Mouse (Mus musculus) hindbrain, embryonic 13.5 days (tissue): Measurements from ENCODE around the gene Dhcr24. TPM values are rescaled to one million over a fixed set of nuclear protein-coding genes. Genes with fewer than 3 reads are reported as not detected.

Experiments used
- ATAC-seq: fragments of 200-750 bp; cut with Nextera tagmentation; 2 replicates; pipeline ENCODE4 v1.8.0; 2017; ENCODE audit warnings: moderate TSS enrichment; ENCODE audit not compliant: low FRiP score
- H3K27ac ChIP-seq: fragments of 300-500 bp; sonication (generic); 2 replicates; pipeline ENCODE4 v1.5.1; 2015; ENCODE audit warnings: inconsistent platforms, mild to moderate bottlenecking, moderate library complexity
- H3K27me3 ChIP-seq: fragments of 300-500 bp; sonication (generic); 2 replicates; pipeline ENCODE4 v1.6.1; 2015; ENCODE audit warnings: mild to moderate bottlenecking, inconsistent platforms
- H3K36me3 ChIP-seq: fragments of 300-500 bp; sonication (generic); 2 replicates; pipeline ENCODE4 v1.6.1; 2015; ENCODE audit warnings: mild to moderate bottlenecking, inconsistent platforms
- H3K4me1 ChIP-seq: fragments of 300-500 bp; sonication (generic); replicated peaks from 2 replicates; pipeline ENCODE4 v1.6.1; 2015; ENCODE audit warnings: inconsistent platforms
- H3K4me2 ChIP-seq: fragments of 300-500 bp; sonication (generic); 2 replicates; pipeline ENCODE4 v1.6.1; 2015; ENCODE audit warnings: inconsistent platforms, mild to moderate bottlenecking, moderate library complexity
- H3K4me3 ChIP-seq: fragments of 300-500 bp; sonication (generic); 2 replicates; pipeline ENCODE4 v1.5.1; 2015; ENCODE audit warnings: mild to moderate bottlenecking, inconsistent platforms
- H3K9ac ChIP-seq: fragments of 300-500 bp; sonication (generic); 2 replicates; pipeline ENCODE4 v1.6.1; 2015; ENCODE audit warnings: mild to moderate bottlenecking, inconsistent platforms
- H3K9me3 ChIP-seq: fragments of 300-500 bp; sonication (generic); 2 replicates; pipeline ENCODE4 v1.6.1; 2016; ENCODE audit warnings: inconsistent platforms
- WGBS: fragments of 180-500 bp; shearing (Covaris S2); methylation state at CpG from one replicate; pipeline ENCODE4 v1.1.7; 2015; 5-methylcytosine and 5-hydroxymethylcytosine counted together
- polyA plus RNA-seq: library from polyadenylated mRNA; unstranded; fragments of >200 nt; fragmentation: Nextera tagmentation; extraction: Ambion mirVana; gene quantifications from 2 replicates; pipeline ENCODE4 v1.2.1, GENCODE M21; 2015

The Dhcr24 gene
- 6.3 and 6.5 TPM in 2 replicates for polyA plus RNA-seq

GRCm38 (mm10) chr4:106560846-106561781, at the start of gene Dhcr24:
Gene Dhcr24, plus strand, starts transcription at chr4:106561038.
- H3K27me3 ChIP-seq, result no peaks in the 10 kb centered on the region
- H3K27ac ChIP-seq, result peak within 1 kb of the TSS; percentile 92
- H3K4me2 ChIP-seq, result peak within 1 kb of the TSS; percentile 97
- H3K9ac ChIP-seq, result peak within 1 kb of the TSS; percentile 89
- H3K4me1 ChIP-seq, result peaks cover 41% of the 10 kb centered on the region
- peak within 1 kb of the TSS; percentile 89 for H3K4me3 ChIP-seq
- peaks cover 23% of the 10 kb centered on the region for H3K36me3 ChIP-seq
- peak; percentile 98 for ATAC-seq
- no peaks in the 10 kb centered on the region for H3K9me3 ChIP-seq
- WGBS, result under 1% methylated on average over 86 of the region's 89 CpGs

GRCm38 (mm10) chr4:106514606-106515005, 46.2 kb upstream of the Dhcr24 start:
- no peak for ATAC-seq
- H3K27ac ChIP-seq, result no peak overlapping the region

GRCm38 (mm10) chr4:106522547-106522946, 38.3 kb upstream of the Dhcr24 start:
- 80% methylated on average over 3 of the region's 3 CpGs for WGBS

More at GRCm38 (mm10) chr4:106514606-106515005, 46.2 kb upstream of the Dhcr24 start:
- 89% methylated on average over 6 of the region's 6 CpGs for WGBS
- H3K4me2 ChIP-seq, result no peak overlapping the region
- no peaks in the 10 kb centered on the region for H3K9me3 ChIP-seq
- no peaks in the 10 kb centered on the region for H3K4me1 ChIP-seq
- H3K36me3 ChIP-seq, result no peaks in the 10 kb centered on the region
- H3K27me3 ChIP-seq, result no peaks in the 10 kb centered on the region
- H3K4me3 ChIP-seq, result no peak overlapping the region
- H3K9ac ChIP-seq, result no peak overlapping the region

GRCm38 (mm10) chr4:106524131-106524530, 36.7 kb upstream of the Dhcr24 start:
- Histone ChIP-seq H3K36me3 (no peaks in the 10 kb centered on the region), H3K9me3 (no peaks in the 10 kb centered on the region), H3K4me2 (no peak overlapping the region), H3K27ac (no peak overlapping the region), H3K27me3 (no peaks in the 10 kb centered on the region), H3K4me1 (no peaks in the 10 kb centered on the region), H3K4me3 (no peak overlapping the region), H3K9ac (no peak overlapping the region)
- WGBS, result 87% methylated on average over 2 of the region's 2 CpGs
- ATAC-seq, result no peak

More at GRCm38 (mm10) chr4:106522547-106522946, 38.3 kb upstream of the Dhcr24 start:
- no peak for ATAC-seq
- H3K27ac ChIP-seq, result no peak overlapping the region
- no peak overlapping the region for H3K9ac ChIP-seq
- no peaks in the 10 kb centered on the region for H3K36me3 ChIP-seq
- H3K27me3 ChIP-seq, result no peaks in the 10 kb centered on the region
- no peaks in the 10 kb centered on the region for H3K4me1 ChIP-seq
- H3K9me3 ChIP-seq, result no peaks in the 10 kb centered on the region
- H3K4me3 ChIP-seq, result no peak overlapping the region
- no peak overlapping the region for H3K4me2 ChIP-seq

DNA sequence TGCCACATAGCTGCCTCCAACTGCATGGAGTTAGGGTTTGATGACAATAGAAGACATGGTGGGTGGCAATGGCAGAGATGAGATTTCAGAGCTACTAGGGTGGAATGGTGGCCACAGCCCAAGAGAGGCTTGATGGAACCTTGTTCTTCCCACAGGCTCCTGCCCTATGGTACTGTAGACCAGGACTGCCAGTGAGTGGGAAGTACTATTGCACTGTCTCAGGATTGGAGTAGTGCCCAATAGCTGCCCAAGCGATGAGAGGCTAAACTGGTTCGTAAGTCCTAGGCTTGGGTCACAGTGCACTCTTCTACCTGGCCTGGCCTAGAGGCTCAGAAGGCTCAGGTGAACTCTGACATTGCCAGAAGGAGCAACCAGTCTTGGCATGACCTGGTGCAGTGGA, 35.8 kb upstream of the Dhcr24 start:
- Histone ChIP-seq H3K27me3 (no peaks in the 10 kb centered on the region), H3K4me2 (no peak overlapping the region), H3K27ac (no peak overlapping the region), H3K4me1 (no peaks in the 10 kb centered on the region; the same call in 1 of the 2 replicates), H3K9ac (no peak overlapping the region), H3K9me3 (no peaks in the 10 kb centered on the region), H3K4me3 (no peak overlapping the region), H3K36me3 (no peaks in the 10 kb centered on the region)
- no peak for ATAC-seq
- WGBS, result 90% methylated on average over 2 of the region's 2 CpGs

- WGBS, result 76% methylated on average over 7 of the region's 7 CpGs
- no peak for ATAC-seq
Observed at GRCm38 (mm10) chr4:106527856-106528547, 32.8 kb upstream of the Dhcr24 start.

GRCm38 (mm10) chr4:106529375-106530112, 31.3 kb upstream of the Dhcr24 start:
- ATAC-seq, result peak; percentile 94
- Histone ChIP-seq H3K27ac (no peak overlapping the region), H3K4me3 (peak overlapping the region; percentile 15; the same call in 1 of the 2 replicates), H3K27me3 (no peaks in the 10 kb centered on the region), H3K36me3 (no peaks in the 10 kb centered on the region), H3K9ac (peak overlapping the region; percentile 59; the same call in 1 of the 2 replicates), H3K9me3 (no peaks in the 10 kb centered on the region), H3K4me2 (peak overlapping the region; percentile 46), H3K4me1 (no peaks in the 10 kb centered on the region; the same call in 1 of the 2 replicates)
- 20% methylated on average over 17 of the region's 17 CpGs for WGBS

More at GRCm38 (mm10) chr4:106527856-106528547, 32.8 kb upstream of the Dhcr24 start:
- Histone ChIP-seq H3K36me3 (no peaks in the 10 kb centered on the region), H3K9me3 (no peaks in the 10 kb centered on the region), H3K9ac (no peak overlapping the region), H3K4me2 (no peak overlapping the region), H3K27me3 (no peaks in the 10 kb centered on the region), H3K27ac (no peak overlapping the region), H3K4me3 (no peak overlapping the region), H3K4me1 (no peaks in the 10 kb centered on the region; the same call in 1 of the 2 replicates)

DNA sequence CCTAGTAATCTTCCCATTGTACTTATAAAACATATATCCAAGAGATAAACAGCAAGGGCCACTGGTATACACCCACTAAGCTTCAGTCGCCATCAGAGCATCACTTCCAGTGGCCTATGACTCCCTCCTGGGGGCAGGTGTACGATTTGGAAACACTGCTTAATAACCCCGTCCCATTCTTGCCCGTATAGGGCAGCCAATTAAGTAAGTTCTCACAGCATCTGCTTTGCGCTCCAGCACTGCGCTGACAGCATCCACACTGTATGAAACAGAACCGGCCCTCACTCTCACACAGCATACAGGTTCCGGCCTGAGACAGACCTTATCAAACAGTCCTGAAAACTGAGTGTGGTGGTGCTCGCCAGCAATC, 30.7 kb upstream of the Dhcr24 start:
- Histone ChIP-seq H3K27ac (no peak overlapping the region), H3K4me1 (no peaks in the 10 kb centered on the region; the same call in 1 of the 2 replicates), H3K4me3 (no peak overlapping the region), H3K36me3 (no peaks in the 10 kb centered on the region), H3K4me2 (no peak overlapping the region), H3K9ac (no peak overlapping the region), H3K27me3 (no peaks in the 10 kb centered on the region), H3K9me3 (no peaks in the 10 kb centered on the region)
- 71% methylated on average over 9 of the region's 9 CpGs for WGBS
- peak; percentile 61 for ATAC-seq

GRCm38 (mm10) chr4:106533421-106534080, 27.3 kb upstream of the Dhcr24 start:
- 66% methylated on average over 7 of the region's 7 CpGs for WGBS
- no peak overlapping the region for H3K27ac ChIP-seq
- H3K4me3 ChIP-seq, result no peak overlapping the region
- H3K4me1 ChIP-seq, result no peaks in the 10 kb centered on the region; the same call in 1 of the 2 replicates
- no peak overlapping the region for H3K9ac ChIP-seq
- no peaks in the 10 kb centered on the region for H3K36me3 ChIP-seq
- no peak for ATAC-seq
- H3K4me2 ChIP-seq, result no peak overlapping the region
- no peaks in the 10 kb centered on the region for H3K27me3 ChIP-seq
- no peaks in the 10 kb centered on the region for H3K9me3 ChIP-seq

DNA sequence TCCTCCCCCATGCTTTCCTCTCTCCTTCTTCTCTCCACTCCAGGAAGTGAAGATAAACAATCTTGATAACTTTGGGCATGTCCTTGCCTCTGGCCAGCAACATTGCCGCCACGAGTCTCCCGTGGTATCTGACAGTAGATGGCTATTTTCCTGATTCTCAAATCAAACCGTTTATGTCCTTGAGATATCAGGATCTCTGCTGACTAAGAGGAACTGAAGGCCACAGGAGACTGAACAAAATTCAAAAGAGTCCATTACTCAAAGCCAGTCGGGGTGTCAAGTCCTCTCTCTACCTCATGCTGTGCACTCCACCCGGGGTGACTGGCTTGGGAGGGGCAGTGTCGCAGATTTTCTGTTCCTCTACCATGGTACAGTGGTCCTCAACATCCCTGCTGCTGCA, 26.6 kb upstream of the Dhcr24 start:
- no peak for ATAC-seq
- Histone ChIP-seq H3K9me3 (no peaks in the 10 kb centered on the region), H3K4me3 (no peak overlapping the region), H3K4me2 (no peak overlapping the region), H3K27ac (no peak overlapping the region), H3K36me3 (no peaks in the 10 kb centered on the region), H3K4me1 (no peaks in the 10 kb centered on the region; the same call in 1 of the 2 replicates), H3K9ac (no peak overlapping the region), H3K27me3 (no peaks in the 10 kb centered on the region)
- 64% methylated on average over 7 of the region's 7 CpGs for whole genome bisulfite sequencing

DNA sequence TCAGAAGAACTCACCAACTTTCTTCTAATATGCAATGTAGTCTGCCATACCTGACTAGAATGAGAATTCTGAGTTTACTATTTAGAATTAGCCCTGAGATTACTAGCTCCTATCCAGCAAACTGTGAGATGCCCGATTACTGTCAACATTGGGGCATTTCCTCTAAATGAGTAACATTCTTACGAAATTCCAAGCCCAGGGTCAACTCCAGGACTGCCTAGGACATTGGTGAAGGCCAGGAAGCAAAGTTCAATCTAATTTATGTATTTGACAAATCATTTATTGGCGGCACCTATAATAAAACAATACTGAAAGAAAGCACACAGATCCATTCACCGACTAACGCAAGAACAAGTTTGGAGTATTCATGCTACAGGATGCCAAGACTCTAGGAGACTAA, 21.1 kb upstream of the Dhcr24 start:
- no peak overlapping the region for H3K27ac ChIP-seq
- no peaks in the 10 kb centered on the region for H3K27me3 ChIP-seq
- H3K9me3 ChIP-seq, result no peaks in the 10 kb centered on the region
- H3K4me1 ChIP-seq, result no peaks in the 10 kb centered on the region
- H3K4me3 ChIP-seq, result no peak overlapping the region
- no peak for ATAC-seq
- WGBS, result 91% methylated on average over 5 of the region's 5 CpGs
- no peaks in the 10 kb centered on the region for H3K36me3 ChIP-seq
- H3K4me2 ChIP-seq, result no peak overlapping the region
- no peak overlapping the region for H3K9ac ChIP-seq
